11 mouse cellular contexts compared by ENCODE assay signal in the genomic region with DNA sequence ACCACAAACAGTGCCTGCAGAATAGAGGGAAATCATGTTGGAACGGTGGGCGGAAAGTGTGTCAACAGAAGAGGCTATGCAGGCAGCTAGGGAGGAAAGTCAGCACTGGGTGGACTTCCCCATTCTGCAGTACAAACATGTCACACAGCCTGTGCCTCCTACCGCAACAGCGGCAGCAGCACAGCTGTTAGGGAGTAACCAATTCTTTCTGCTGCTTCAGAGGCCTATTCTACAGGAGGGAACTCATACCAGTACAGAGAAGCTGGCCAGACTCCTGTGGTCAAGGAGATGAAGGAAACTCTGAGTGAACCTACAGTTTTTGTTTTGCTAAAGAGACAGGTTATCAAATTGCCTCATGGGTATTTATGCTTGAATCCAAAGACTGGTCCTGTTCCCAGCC. TPM values are rescaled to one million over a fixed set of nuclear protein-coding genes. Genes with fewer than 3 reads are reported as not detected.
DNase-seq lines count a peak whose midpoint lies in the region; ATAC-seq and TF ChIP-seq lines count a peak whose summit lies in the region.
"Had no signal": no experiment of that assay in that cellular context is flagged by ENCODE, and none has a peak within 500 bp of the region (broad histone marks: within the 10 kb centered on the region; RNA-seq: fewer than 3 reads in every experiment).

No protein-coding gene starts in this region.

- DNase-seq in gastrocnemius, adult 2 months = no peak
- no peak for DNase-seq in gastrocnemius, postnatal 25 days
- peak; percentile 74 for DNase-seq in 416B (ENCODE audit: low read depth)
- no peak for DNase-seq in retina, postnatal 1 day
- no peak for DNase-seq in right cerebral cortex, adult 18-20 months
- DNase-seq in gastrocnemius, postnatal 36 days = no peak
- DNase-seq: kidney, postnatal 10 days had no signal

- H3K4me3 ChIP-seq in gastrocnemius, adult 2 months = no peak overlapping the region
- H3K4me3 ChIP-seq: limb, embryonic 15.5 days; midbrain, embryonic 13.5 days had no signal

- no peak for TF ChIP-seq CTCF in gastrocnemius, adult 2 months (IDR thresholded peaks at IDR 0.05)

- peak overlapping the region; percentile 28; the same call in 1 of the 2 replicates for H3K27ac ChIP-seq in gastrocnemius, adult 2 months
- H3K27ac ChIP-seq: limb, embryonic 15.5 days; midbrain, embryonic 13.5 days had no signal

- peak; percentile 98 for ATAC-seq in common myeloid progenitor, adult 5-6 weeks (replicated peaks; ENCODE audit: low read depth, poor library complexity, severe bottlenecking)
- 0 out of 2 replicates have a peak, but pooled peaks have one; percentile 57 for ATAC-seq in megakaryocyte-erythroid progenitor cell, adult 5-6 weeks (replicated peaks; ENCODE audit: low FRiP score, low TSS enrichment, poor library complexity, severe bottlenecking)
- ATAC-seq: midbrain, embryonic 13.5 days had no signal

- intact Hi-C loops in gastrocnemius, adult 2 months (cut with DNase I) = no loop called here
- intact Hi-C loops in gastrocnemius, postnatal 36 days (cut with DNase I) = no loop called here

RNA-seq across cellular contexts. Expression of a gene that starts 5.1 kb away (rescaled TPM):
- total RNA-seq in gastrocnemius, adult 2 months (2021) = not detected
- not detected for total RNA-seq in gastrocnemius, postnatal 25 days (2021)
- total RNA-seq in common myeloid progenitor, adult 5-6 weeks (2017) = 0.46 TPM in 1 of 2 replicates, not detected in the other
- 1.3 and 1.7 TPM in 2 replicates for total RNA-seq in megakaryocyte-erythroid progenitor cell, adult 5-6 weeks (2014; fragmentation: Nextera tagmentation)
- not detected in 2 replicates for total RNA-seq in megakaryocyte-erythroid progenitor cell, adult 5-6 weeks (2017)
- total RNA-seq in gastrocnemius, postnatal 36 days (2021) = not detected

RNA-seq across cellular contexts. Expression of a gene that starts 9.5 kb away (rescaled TPM):
- total RNA-seq in gastrocnemius, adult 2 months (2021) = not detected
- not detected for total RNA-seq in gastrocnemius, postnatal 25 days (2021)
- not detected in 2 replicates for total RNA-seq in common myeloid progenitor, adult 5-6 weeks (2017)
- not detected in 2 replicates for total RNA-seq in megakaryocyte-erythroid progenitor cell, adult 5-6 weeks (2014; fragmentation: Nextera tagmentation)
- not detected in 2 replicates for total RNA-seq in megakaryocyte-erythroid progenitor cell, adult 5-6 weeks (2017)
- total RNA-seq in gastrocnemius, postnatal 36 days (2021) = not detected

RNA-seq across cellular contexts. Expression of a gene that starts 11.4 kb away (rescaled TPM):
- 1 to 10 TPM; 3.2 to 4.5 TPM for total RNA-seq in gastrocnemius, adult 2 months (2021)
- total RNA-seq in gastrocnemius, postnatal 25 days (2021) = 1 to 10 TPM; 4.6 to 4.7 TPM
- total RNA-seq in common myeloid progenitor, adult 5-6 weeks (2017) = 9.0 and 11.0 TPM in 2 replicates
- 24.3 and 35.7 TPM in 2 replicates for total RNA-seq in megakaryocyte-erythroid progenitor cell, adult 5-6 weeks (2014; fragmentation: Nextera tagmentation)
- total RNA-seq in megakaryocyte-erythroid progenitor cell, adult 5-6 weeks (2017) = 8.1 and 9.0 TPM in 2 replicates
- 1 to 10 TPM; 3.2 to 3.9 TPM for total RNA-seq in gastrocnemius, postnatal 36 days (2021)

RNA-seq across cellular contexts. Expression of a gene that starts 27.1 kb away (rescaled TPM):
- 1 to 10 TPM; 1.8 to 2.5 TPM for total RNA-seq in gastrocnemius, adult 2 months (2021)
- 1 to 10 TPM; 2.0 to 3.5 TPM for total RNA-seq in gastrocnemius, postnatal 25 days (2021)
- total RNA-seq in common myeloid progenitor, adult 5-6 weeks (2017) = 98.6 and 102 TPM in 2 replicates
- 104 and 125 TPM in 2 replicates for total RNA-seq in megakaryocyte-erythroid progenitor cell, adult 5-6 weeks (2014; fragmentation: Nextera tagmentation)
- 105 and 128 TPM in 2 replicates for total RNA-seq in megakaryocyte-erythroid progenitor cell, adult 5-6 weeks (2017)
- total RNA-seq in gastrocnemius, postnatal 36 days (2021) = 1 to 10 TPM; 1.7 to 2.2 TPM

RNA-seq across cellular contexts. Expression of a gene that starts 33.3 kb away (rescaled TPM):
- not detected for total RNA-seq in gastrocnemius, adult 2 months (2021)
- total RNA-seq in gastrocnemius, postnatal 25 days (2021) = under 1 TPM in 1 of 2 experiments, not detected in 1; 0.13 TPM
- 1.2 TPM in 1 of 2 replicates, not detected in the other for total RNA-seq in common myeloid progenitor, adult 5-6 weeks (2017)
- total RNA-seq in megakaryocyte-erythroid progenitor cell, adult 5-6 weeks (2014; fragmentation: Nextera tagmentation) = 0.74 TPM in 1 of 2 replicates, not detected in the other
- total RNA-seq in megakaryocyte-erythroid progenitor cell, adult 5-6 weeks (2017) = 1.6 TPM in 1 of 2 replicates, not detected in the other
- total RNA-seq in gastrocnemius, postnatal 36 days (2021) = not detected
